Mouse (Mus musculus): ENCODE data around the gene Osm.

- no peak for TF ChIP-seq CTCF (IDR thresholded peaks at IDR 0.05; ENCODE audit: borderline replicate concordance, extremely low read depth, insufficient read depth, insufficient read length)
- TF ChIP-seq POLR2A (IDR thresholded peaks at IDR 0.05; ENCODE audit: borderline replicate concordance, extremely low read depth, insufficient read depth, insufficient read length, poor library complexity, severe bottlenecking): no peak
Measured at GRCm38 (mm10) chr11:4251376-4251775, 15.2 kb downstream of the Osm start.
